Mouse (Mus musculus): ENCODE measurements at regions not wholly inside any gene's neighbourhood (a gene's known extent, or its start where the extent isn't known, plus 50 kb on each side); places are given as distances from the start of the nearest gene placed in this dataset.

DNA sequence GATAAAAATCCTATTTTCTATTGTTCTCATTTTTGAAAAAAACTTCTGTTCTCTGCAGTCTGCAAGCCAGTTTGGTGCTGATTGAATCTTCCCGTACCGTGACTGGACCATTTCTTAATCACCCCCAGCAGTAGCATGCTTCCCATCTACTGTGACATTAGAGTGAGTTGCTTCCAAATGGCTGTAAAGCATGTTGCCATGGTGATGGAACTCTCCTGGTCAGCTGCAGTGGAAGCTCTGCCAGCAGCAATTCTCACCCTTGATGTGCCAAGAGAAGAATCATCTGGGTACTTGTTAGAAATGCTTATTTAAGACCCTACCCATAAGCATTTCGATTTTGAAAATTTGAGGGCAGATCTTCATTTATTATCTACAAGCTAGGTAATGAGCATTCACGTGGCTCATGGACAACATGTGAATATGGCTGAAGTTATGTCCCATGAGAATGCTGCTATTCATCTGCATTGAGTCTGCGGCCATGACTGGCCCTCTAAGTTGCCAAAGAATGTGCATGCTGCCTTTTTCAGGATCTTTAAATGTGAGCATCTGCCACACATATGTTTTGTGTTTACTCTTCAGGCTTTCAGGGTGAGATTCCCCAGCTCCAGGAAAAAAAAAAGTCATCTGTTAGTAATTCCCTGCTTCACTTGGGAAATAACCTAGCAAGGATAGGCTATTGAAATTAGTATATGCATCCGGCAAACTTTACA, 62.8 kb downstream of the H2al1n start:
- in situ Hi-C loops (cut with MboI, MseI), result no loop called here

GRCm38 (mm10) chrX:14279312-14279711, 68.4 kb downstream of the H2al1n start:
- in situ Hi-C loops (cut with MboI, MseI), result no loop called here

DNA sequence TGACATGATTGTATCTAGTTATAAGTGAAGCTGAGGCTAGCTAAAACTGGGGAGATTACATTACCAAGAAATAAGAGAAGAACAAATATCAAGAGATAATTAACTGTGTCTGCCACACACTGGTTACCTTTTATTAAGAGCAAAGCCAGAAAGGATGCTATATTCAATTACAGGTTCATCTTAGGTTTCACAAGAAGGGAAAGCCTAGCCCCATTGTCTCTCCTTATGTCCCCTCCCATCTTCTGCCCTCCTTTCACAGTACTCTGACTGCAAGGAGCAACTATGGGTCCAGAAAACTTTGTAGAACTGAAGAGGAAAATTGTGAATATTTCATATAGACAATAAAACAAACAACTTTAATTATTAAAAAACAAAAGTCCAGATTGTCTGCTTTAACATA, 68.8 kb downstream of the H2al1n start:
- in situ Hi-C loops (cut with MboI, MseI), result no loop called here

DNA sequence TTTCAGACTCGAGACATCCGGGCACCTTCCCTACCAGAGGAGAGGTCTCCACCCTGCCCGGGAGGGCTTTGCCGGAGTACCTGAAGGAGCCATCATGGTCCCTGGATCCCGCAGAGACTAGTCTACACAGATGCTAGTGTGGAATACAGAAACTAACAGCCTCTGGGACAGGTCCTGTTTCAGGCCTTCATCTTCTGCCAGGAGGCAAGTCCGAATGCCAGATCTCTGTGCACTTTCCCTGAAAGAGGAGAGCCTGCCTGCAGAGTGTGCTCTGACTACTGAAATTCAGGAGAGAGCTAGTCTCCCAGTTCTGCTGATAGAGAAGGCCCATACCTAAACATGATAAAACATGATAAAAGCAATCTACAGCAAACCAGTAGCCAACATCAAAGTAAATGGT, 83.9 kb downstream of the H2al1n start:
- in situ Hi-C loops (cut with MboI, MseI), result no loop called here

- in situ Hi-C loops (cut with MboI, MseI), result loop anchor here (10.0 kb wide), 1 partner anchor 1673 kb away; no protein-coding TSS in a partner anchor
Observed at GRCm38 (mm10) chrX:14302125-14302524, 91.2 kb downstream of the H2al1n start.

- in situ Hi-C loops (cut with MboI, MseI), result no loop called here
Observed at GRCm38 (mm10) chrX:14312746-14313145, 101.8 kb downstream of the H2al1n start.

DNA sequence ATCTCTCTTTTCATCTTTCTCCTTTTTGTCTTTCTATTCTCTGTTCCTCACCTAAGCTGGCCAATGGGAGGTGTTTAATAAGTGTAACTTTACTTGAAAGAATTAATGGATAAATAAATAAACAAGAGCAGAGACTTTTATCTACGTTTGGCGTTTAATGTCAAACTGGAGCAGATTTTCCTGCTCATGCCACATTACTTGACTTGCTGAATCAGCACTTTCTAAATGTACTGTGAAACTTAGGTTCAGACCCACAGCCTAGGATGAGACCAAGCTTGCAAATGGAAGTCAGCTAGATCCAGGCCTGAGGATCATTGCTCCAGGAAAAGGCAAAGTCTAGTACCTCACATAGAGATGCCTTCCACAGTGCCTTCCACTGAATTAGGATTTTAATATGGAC, 141.5 kb downstream of the H2al1n start:
- in situ Hi-C loops (cut with MboI, MseI), result no loop called here

- in situ Hi-C loops (cut with MboI, MseI), result no loop called here
Observed at GRCm38 (mm10) chrX:14353366-14353765, 142.4 kb downstream of the H2al1n start.

DNA sequence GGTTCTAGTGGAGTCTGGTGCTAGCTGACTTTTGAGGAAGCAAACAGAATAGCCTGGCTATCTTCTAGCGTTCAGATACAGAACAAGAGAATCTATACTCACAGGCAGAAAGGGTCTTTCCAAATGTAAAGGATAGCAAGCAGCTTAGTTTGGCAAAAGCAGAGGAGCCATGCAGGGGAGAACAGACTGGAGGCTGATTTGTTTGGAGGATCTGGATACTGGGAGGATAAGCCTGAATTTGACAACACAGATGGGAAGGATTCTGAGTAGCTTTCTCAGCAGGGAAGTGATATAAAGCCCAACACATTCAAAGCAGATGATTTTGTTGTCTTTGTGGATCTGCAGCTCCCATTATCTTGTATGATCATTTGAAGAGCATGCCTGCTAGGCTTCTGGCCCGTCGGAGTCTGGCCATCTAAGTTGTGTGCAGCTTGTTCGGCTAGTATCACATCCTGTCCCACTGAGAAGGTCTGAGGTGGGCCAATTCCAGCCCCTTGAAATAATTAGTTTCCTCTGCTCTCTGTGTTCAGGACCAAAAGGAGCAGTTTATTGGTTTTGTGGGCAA, 145.6 kb downstream of the H2al1n start:
- in situ Hi-C loops (cut with MboI, MseI), result no loop called here

Measured in regulatory T cell (primary cell).